Mouse (Mus musculus): ENCODE measurements around the gene Tcerg1l. TPM values are rescaled to one million over a fixed set of nuclear protein-coding genes. Genes with fewer than 3 reads are reported as not detected.

Tcerg1l gene
- total and polyA plus RNA-seq, 3 experiments: not detected

DNA sequence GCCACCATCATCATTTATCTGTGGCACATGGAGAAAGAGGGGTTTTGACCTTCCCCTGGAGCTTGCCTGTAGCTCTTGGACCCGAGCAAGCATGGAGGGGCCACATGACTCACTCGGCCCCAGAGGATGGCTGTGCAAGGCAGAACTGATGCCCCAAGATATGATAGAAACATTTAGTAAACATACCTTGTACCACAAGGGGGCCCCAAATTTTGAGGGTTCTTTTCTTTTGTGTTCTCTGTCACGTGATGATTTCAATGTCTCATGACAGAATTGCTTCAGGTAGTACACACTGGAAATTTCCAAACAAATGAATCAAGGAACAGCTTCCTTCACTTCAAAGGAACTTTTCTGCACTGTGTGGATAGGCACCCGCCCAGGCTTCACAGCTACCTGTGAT is 35.0 kb upstream of the Tcerg1l start:
- Histone ChIP-seq H3K9me3 (replicated peaks; ENCODE audit: insufficient read depth, low read length) (no peaks in the 10 kb centered on the region), H3K79me2 (ENCODE audit: control insufficient read depth, insufficient read depth, low read length, poor library complexity) (no peaks in the 10 kb centered on the region), H3K4me3 (ENCODE audit: control insufficient read depth in 1 of 2, insufficient read depth in 1 of 2, low read depth in 2 of 2, low read length in 2 of 2) (no peak overlapping the region), H3K4me1 (ENCODE audit: control insufficient read depth in 1 of 2, insufficient read depth in 2 of 2, low read length in 2 of 2) (no peaks in the 10 kb centered on the region), H3K9ac (ENCODE audit: control insufficient read depth, low read depth, low read length, poor library complexity, severe bottlenecking) (no peak overlapping the region), H3K27me3 (ENCODE audit: control insufficient read depth in 1 of 2, insufficient read depth in 2 of 2, low read length in 2 of 2) (no peaks in the 10 kb centered on the region), H3K36me3 (ENCODE audit: control insufficient read depth in 1 of 2, insufficient read depth in 2 of 2, low read length in 2 of 2) (no peaks in the 10 kb centered on the region), H3K27ac (ENCODE audit: control insufficient read depth, low read depth, low read length) (no peak overlapping the region)
- no peak for DNase-seq (ENCODE audit: low read depth, low spot score)
- TF ChIP-seq ZMIZ1 (IDR thresholded peaks at IDR 0.05; ENCODE audit: low read depth, low read length) (no peak), SMC3 (IDR thresholded peaks at IDR 0.05; ENCODE audit: low read depth, low read length) (no peak), POLR2A (IDR thresholded peaks at IDR 0.05; ENCODE audit: control insufficient read depth in 1 of 2, insufficient read depth in 1 of 2, low read depth in 1 of 2, low read length in 2 of 2, poor library complexity in 1 of 2) (no peak), HCFC1 (IDR thresholded peaks at IDR 0.05; ENCODE audit: low read depth, low read length) (no peak), POLR2AphosphoS2 (IDR thresholded peaks at IDR 0.05; ENCODE audit: low read length) (no peak), RCOR1 (IDR thresholded peaks at IDR 0.05; ENCODE audit: low read depth, low read length) (no peak), MEF2A (IDR thresholded peaks at IDR 0.05; ENCODE audit: extremely low read depth, insufficient replicate concordance, low read depth, low read length, poor library complexity, severe bottlenecking) (no peak), USF2 (IDR thresholded peaks at IDR 0.05; ENCODE audit: borderline replicate concordance in 1 of 2, insufficient read depth in 1 of 2, low read depth in 1 of 2, low read length in 2 of 2) (no peak), MYB (IDR thresholded peaks at IDR 0.05; ENCODE audit: low read depth, low read length) (no peak), UBTF (IDR thresholded peaks at IDR 0.05; ENCODE audit: borderline replicate concordance, insufficient read depth, low read depth, low read length) (no peak), GABPA (IDR thresholded peaks at IDR 0.05; ENCODE audit: low read depth, low read length) (no peak), CTCF (IDR thresholded peaks at IDR 0.05 in 2 of 3, conservative IDR thresholded peaks at IDR 0.05 in 1 of 3; ENCODE audit: control insufficient read depth in 1 of 3, insufficient read depth in 1 of 3, low read depth in 2 of 3, low read length in 3 of 3, poor library complexity in 1 of 3, severe bottlenecking in 1 of 3) (no peak), USF1 (IDR thresholded peaks at IDR 0.05; ENCODE audit: low read depth, low read length) (no peak), TAL1 (IDR thresholded peaks at IDR 0.05; ENCODE audit: low read length) (no peak), JUND (IDR thresholded peaks at IDR 0.05; ENCODE audit: low read depth, low read length) (no peak), POLR2AphosphoS5 (IDR thresholded peaks at IDR 0.05; ENCODE audit: borderline replicate concordance, low read depth, low read length) (no peak), TCF12 (IDR thresholded peaks at IDR 0.05; ENCODE audit: low read depth, low read length) (no peak), KAT2A (conservative IDR thresholded peaks at IDR 0.05; ENCODE audit: low read depth, low read length) (no peak)

DNA sequence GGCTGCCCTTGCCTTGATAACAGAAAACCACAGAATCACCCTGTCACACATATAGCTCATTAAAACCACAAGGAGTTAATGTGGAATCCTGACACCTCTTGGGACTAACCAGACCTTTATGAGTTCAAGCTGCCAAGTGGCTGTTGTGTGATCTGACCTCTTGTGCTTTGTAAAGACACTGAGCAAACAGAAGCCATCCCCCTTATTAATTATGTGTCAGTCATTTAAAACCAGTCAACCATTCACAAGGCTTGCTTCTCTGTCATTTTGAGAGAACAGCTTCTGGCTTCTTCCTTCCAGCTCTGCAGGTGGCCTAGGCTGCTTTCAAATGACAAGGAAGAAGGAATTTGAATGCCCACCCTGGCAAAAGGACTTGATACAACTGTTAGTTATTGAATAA is 33.9 kb upstream of the Tcerg1l start:
- H3K79me2 ChIP-seq (ENCODE audit: control insufficient read depth, insufficient read depth, low read length, poor library complexity): no peaks in the 10 kb centered on the region
- no peak for DNase-seq (ENCODE audit: low read depth, low spot score)
- no peaks in the 10 kb centered on the region for H3K27me3 ChIP-seq (ENCODE audit: control insufficient read depth in 1 of 2, insufficient read depth in 2 of 2, low read length in 2 of 2)
- no peak overlapping the region for H3K4me3 ChIP-seq (ENCODE audit: control insufficient read depth in 1 of 2, insufficient read depth in 1 of 2, low read depth in 2 of 2, low read length in 2 of 2)
- H3K9me3 ChIP-seq (replicated peaks; ENCODE audit: insufficient read depth, low read length): no peaks in the 10 kb centered on the region
- no peak overlapping the region for H3K27ac ChIP-seq (ENCODE audit: control insufficient read depth, low read depth, low read length)
- H3K9ac ChIP-seq (ENCODE audit: control insufficient read depth, low read depth, low read length, poor library complexity, severe bottlenecking): no peak overlapping the region
- H3K4me1 ChIP-seq (ENCODE audit: control insufficient read depth in 1 of 2, insufficient read depth in 2 of 2, low read length in 2 of 2): no peaks in the 10 kb centered on the region
- no peak for TF ChIP-seq MYC (IDR thresholded peaks at IDR 0.05; ENCODE audit: low read depth, low read length)
- TF ChIP-seq ETS1 (IDR thresholded peaks at IDR 0.05; ENCODE audit: low read depth, low read length): no peak
- no peak for TF ChIP-seq BHLHE40 (IDR thresholded peaks at IDR 0.05; ENCODE audit: borderline replicate concordance, low read depth, low read length)
- TF ChIP-seq CHD1 (IDR thresholded peaks at IDR 0.05; ENCODE audit: low read depth, low read length): no peak
- no peak for TF ChIP-seq HCFC1 (IDR thresholded peaks at IDR 0.05; ENCODE audit: low read depth, low read length)
- no peak for TF ChIP-seq MEF2A (IDR thresholded peaks at IDR 0.05; ENCODE audit: extremely low read depth, insufficient replicate concordance, low read depth, low read length, poor library complexity, severe bottlenecking)
- TF ChIP-seq ELF1 (IDR thresholded peaks at IDR 0.05; ENCODE audit: low read depth, low read length): no peak
- no peaks in the 10 kb centered on the region for H3K36me3 ChIP-seq (ENCODE audit: control insufficient read depth in 1 of 2, insufficient read depth in 2 of 2, low read length in 2 of 2)
